Mouse (Mus musculus): ENCODE measurements around the gene Ubl7.

The Ubl7 gene

DNA sequence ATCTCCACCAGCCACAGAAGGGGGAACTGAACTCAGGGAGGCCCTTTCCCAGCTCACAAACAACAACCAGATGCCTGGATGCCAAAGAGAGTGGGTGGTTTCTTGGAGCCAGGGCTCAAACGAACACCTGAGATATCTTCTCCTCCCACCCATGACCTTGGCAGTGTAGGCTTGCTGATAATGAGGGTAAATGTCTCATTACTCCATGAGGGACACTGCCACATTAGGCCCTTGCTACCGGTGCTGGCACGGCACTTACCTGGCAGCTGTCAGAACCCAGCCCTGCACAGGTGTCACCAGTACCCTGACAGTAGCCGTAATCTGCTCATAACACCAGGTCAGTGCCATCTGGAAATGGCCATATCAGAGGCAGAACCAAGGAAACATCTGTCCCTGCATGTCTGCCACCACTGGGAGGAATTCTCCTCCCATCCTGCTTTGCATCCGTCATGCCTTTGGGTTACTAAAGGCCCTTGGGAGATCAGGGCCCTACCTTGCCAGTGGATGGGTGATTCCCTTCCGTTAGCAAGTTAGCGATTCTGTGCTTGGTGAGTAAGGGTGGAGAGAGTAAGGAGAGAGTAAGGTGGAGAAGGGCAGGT lies 37.7 kb downstream of the Ubl7 start:
- no peak for DNase-seq

DNA sequence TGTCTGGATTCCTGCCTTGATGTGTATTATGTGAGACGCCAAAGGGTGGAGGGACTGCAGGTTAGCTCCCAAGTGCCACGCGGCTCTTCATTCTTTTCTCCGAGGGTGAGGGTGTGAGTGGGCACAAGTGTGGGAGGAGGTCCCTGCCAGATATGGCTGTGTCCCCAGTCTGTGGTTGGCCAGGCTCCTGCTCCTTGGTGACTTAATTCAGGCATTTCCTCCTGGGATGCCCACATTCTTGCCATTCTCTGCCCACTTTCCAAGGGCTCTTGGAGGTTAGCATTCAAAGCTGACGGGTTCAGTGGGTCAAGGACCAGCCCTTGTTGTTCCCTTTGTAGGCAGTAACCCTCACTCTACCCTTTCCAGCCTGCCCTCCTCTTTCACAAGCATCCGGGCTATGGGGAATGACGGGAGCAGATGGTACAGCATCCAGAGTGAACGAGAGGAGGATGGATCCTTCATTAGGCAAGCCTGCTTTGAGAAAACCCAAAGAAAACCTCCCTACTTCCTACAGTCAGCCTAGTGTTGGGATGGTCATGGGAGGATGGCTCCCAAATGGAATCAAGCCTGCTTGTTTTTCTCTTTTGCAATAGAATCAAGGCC lies 38.4 kb downstream of the Ubl7 start:
- DNase-seq = peak; percentile 62 to 84

GRCm38 (mm10) chr9:57949879-57950278 lies 39.1 kb downstream of the Ubl7 start:
- DNase-seq = no peak

GRCm38 (mm10) chr9:57950519-57950918 lies 39.7 kb downstream of the Ubl7 start:
- no peak for DNase-seq

DNA sequence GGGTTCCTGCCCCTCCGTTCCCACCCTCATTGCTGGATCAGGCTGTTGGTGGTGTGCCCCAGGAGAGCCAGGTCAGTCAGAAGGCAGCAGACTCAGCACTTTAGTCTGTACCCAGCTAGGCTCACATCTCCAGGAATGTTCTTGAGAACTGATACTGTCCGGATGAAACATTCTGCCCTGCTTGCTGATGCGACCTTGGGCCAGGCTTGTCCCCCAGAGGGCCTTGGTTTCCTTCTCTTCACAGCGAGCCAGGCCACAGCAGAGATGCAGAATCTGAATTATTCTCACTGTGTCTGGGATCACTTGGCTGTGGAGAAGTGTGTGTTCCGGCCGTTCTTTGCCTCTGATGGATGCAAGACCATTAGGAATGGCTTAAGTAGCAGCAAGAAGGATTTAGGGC lies 41.2 kb downstream of the Ubl7 start:
- DNase-seq = no peak

- DNase-seq = no peak
Measured at GRCm38 (mm10) chr9:57954962-57955744, 44.4 kb downstream of the Ubl7 start.

- DNase-seq = no peak
Measured at GRCm38 (mm10) chr9:57955764-57956163, 45.0 kb downstream of the Ubl7 start.

GRCm38 (mm10) chr9:57956196-57956837 lies 45.5 kb downstream of the Ubl7 start:
- DNase-seq = no peak

- no peak for DNase-seq
Measured at GRCm38 (mm10) chr9:57956838-57957236, 46.1 kb downstream of the Ubl7 start.

DNA sequence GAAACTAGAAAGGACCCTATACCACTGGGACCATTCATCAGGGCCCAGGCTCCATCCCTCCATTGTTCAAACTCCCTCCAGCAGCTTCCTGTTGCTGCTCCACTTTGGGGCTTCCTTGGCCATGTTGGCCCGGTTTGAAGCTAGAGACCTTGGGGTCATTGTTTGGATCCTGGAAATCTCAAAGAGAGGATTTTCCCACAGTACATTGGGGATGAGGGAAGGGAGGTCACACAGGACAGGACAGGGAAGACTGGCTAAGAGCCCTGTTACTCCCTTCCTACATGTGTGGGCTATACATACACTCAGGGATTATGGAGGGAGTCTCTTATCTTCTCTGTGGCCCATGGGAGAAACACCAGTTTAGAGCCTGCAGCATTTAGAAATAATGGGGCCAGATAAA lies 47.8 kb downstream of the Ubl7 start:
- no peak for DNase-seq

DNA sequence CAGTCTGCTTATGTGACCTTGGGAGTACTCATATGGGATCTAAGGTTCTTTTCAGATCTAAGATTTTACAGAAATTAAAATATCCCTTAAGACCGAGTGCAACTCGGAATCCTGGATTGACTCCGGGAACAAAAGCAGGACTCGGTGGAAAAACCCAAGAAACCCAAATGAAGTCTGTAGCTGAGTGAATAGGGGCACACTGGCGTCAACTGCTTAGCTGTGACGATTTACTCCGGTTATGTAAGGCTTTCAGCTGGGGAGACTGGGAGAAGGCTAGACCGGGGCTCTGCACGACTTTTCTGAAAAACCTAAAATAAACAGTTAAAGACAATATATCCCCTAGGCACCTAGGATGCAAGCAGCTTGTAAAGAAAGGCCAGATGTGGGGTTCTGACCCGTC lies 48.6 kb downstream of the Ubl7 start:
- no peak for DNase-seq

DNA sequence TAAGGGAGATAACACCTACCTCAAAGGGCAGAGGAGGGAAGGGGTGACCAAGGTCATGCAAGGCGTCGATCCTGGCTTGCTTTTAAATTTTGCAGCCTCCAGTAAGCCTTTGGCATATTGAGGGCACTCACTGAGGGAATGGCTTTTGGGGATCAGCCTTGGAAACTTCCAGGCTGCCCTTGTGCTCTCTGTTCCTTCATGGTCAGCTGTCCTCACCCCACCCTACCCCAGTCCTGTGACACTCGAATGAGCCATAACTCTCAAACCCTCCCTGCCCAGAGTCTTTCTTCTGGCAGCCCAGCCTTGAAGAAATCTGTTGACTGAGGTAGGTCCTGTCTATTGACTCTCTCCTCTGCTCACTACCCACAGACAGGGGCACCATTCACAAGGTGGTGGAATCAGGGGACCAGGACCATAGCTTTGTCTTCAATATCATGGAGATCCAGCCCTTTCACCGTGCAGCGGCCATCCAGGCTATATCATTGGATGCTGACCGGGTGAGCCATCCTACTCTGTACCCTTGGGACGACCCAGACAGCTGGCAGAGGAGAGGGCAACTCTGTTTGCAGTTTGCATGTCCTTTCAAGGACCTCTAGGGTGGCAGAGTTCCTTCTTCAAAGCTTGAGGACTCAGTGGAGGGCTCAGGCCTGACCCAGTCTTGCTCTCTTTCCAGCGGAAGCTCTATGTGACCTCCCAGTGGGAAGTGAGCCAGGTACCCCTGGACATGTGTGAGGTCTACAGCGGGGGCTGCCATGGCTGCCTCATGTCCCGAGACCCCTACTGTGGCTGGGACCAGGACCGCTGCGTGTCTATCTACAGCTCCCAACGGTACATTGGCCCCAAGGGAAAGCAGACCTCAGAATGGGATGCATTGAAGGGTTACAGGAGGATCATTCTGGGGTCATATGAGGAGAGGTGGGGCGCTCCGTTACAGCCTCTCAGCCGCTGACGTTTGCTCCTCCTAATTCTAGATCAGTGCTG lies 49.4 kb downstream of the Ubl7 start:
- DNase-seq = no peak

GRCm38 (mm10) chr9:57961226-57961625 lies 50.4 kb downstream of the Ubl7 start:
- DNase-seq = no peak

GRCm38 (mm10) chr9:57961863-57962778 lies 51.3 kb downstream of the Ubl7 start:
- DNase-seq = peak; percentile 43 to 66

DNA sequence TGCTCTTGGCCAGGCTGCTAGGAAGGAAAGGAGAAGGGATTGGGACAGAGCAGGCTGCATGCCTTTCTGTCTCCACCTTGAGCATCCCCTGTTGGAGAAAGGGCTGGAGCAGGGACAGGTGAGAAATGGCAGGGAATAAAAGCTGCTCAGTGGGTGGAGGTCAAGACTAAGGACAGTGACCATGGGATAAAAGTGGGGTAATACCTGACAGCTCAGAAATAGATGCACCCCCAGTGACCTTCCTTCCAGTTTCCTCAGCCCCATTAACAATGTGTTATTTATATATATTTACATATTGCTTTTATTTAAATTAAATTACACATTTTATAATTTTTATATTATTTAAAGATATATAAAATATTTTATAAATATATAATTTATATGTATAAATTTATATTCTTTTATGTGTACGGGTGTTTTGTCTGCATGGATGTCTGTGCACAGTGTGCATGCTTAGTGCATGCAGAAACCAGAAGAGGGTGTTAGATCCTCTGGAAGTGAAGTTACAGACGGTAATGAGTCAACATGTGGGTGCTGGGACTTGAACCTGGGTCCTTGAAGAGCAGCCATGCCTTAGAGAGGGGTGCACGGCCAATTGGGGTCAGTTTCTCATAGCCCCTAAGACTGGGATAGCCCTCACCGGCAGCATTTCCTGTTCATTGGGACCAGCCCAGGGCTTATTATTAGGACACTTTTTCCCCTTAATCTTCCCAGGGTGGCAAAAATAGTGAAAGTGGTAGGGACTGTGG lies 52.6 kb downstream of the Ubl7 start:
- no peak for DNase-seq

- no peak for DNase-seq
Measured at GRCm38 (mm10) chr9:57963998-57964395, 53.2 kb downstream of the Ubl7 start.

GRCm38 (mm10) chr9:57964528-57965250 lies 53.9 kb downstream of the Ubl7 start:
- DNase-seq = no peak

GRCm38 (mm10) chr9:57965281-57966185 lies 54.8 kb downstream of the Ubl7 start:
- DNase-seq = peak in 1 of 2 experiments; percentile 45

Data from lung, postnatal 4 days (tissue).